Mouse (Mus musculus): ENCODE measurements around the gene Prpmp5. TPM values are rescaled to one million over a fixed set of nuclear protein-coding genes. Genes with fewer than 3 reads are reported as not detected.

Gene Prpmp5
- not detected for polyA plus RNA-seq (2014; fragmentation: Illumina TruSeq; extraction: RNeasy Lipid Tissue Mini Kit (QIAGEN cat#74804); ENCODE audit: low read depth, low replicate concordance)

DNA sequence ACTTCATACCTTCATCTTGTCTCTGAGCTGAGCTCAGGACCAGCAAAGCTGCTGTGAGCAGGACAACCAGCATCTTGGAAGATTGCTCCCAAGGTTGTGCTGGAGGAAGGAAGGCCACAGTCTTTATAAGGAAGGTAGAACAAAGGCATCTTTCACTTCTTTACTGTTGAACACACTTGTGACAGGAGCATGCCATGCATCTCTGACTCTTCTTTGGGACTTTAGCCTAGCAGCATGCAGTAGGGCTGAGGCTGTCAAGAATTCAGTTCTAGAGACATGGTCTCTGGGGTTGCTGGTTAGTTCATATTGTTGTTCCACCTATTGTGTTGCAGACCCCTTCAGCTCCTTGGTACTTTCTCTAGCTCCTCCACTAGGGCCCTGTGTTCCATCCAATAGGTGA is at the start of gene Prpmp5:
TSS of gene Prpmp5 (minus strand) at position 101 of the 400 bp plus-strand sequence.

DNA sequence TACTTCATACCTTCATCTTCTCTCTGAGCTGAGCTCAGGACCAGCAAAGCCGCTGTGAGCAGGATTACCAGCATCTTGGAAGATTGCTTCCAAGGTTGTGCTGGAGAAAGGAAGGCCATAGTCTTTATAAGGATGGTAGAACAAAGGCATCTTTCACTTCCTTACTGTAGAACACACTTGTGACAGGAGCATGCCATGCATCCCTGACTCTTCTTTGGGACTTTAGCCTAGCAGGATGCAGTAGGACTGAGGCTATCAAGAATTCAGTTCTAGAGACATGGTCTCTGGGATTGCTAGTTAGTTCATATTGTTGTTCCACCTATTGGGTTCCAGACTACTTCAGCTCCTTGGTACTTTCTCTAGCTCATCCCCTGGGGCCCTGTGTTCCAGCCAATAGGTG is 49.5 kb upstream of the Prpmp5 start, which contains the start of gene Gm8882:
TSS of gene Gm8882 (minus strand) at position 101 of the 400 bp plus-strand sequence.

Other genes starting within 250 kb of the Prpmp5 start
- gene Prb1, start 104.2 kb downstream of the Prpmp5 start, polyA plus RNA-seq (2014; fragmentation: Illumina TruSeq; extraction: RNeasy Lipid Tissue Mini Kit (QIAGEN cat#74804); ENCODE audit: low read depth, low replicate concordance), result not detected
- not detected for gene Gm8882, start 49.4 kb upstream of the Prpmp5 start, polyA plus RNA-seq (2014; fragmentation: Illumina TruSeq; extraction: RNeasy Lipid Tissue Mini Kit (QIAGEN cat#74804); ENCODE audit: low read depth, low replicate concordance)